In genomic region chr1:178218305-178218704, GRCm38 (mm10) we compare ENCODE assay signal across 25 mouse cellular contexts. TPM values are rescaled to one million over a fixed set of nuclear protein-coding genes. Genes with fewer than 3 reads are reported as not detected.
DNase-seq lines count a peak whose midpoint lies in the region; ATAC-seq and TF ChIP-seq lines count a peak whose summit lies in the region.
"Had no signal": no experiment of that assay in that cellular context is flagged by ENCODE, and none has a peak within 500 bp of the region (broad histone marks: within the 10 kb centered on the region; RNA-seq: fewer than 3 reads in every experiment).

No protein-coding gene starts in this region.

- ATAC-seq in heart, embryonic 16.5 days (replicated peaks; ENCODE audit: extremely low read depth, insufficient read depth, low FRiP score) = no peak
- ATAC-seq: hindbrain, postnatal 0 days; intestine, postnatal 0 days; midbrain, embryonic 15.5 days had no signal

- no peak overlapping the region for H3K4me3 ChIP-seq in heart, embryonic 16.5 days (ENCODE audit: low read length)
- no peak overlapping the region for H3K4me3 ChIP-seq in embryonic fibroblast, embryonic 13.5 days (ENCODE audit: insufficient read depth, low read length)
- H3K4me3 ChIP-seq: forebrain, embryonic 12.5 days; hindbrain, embryonic 10.5 days; limb, embryonic 13.5 days; liver, embryonic 13.5 days; megakaryocyte, embryonic 14.5 days; midbrain, embryonic 15.5 days; neural tube, embryonic 15.5 days had no signal

- no peak overlapping the region for H3K4me2 ChIP-seq in heart, embryonic 16.5 days (ENCODE audit: low read depth, low read length)
- H3K4me2 ChIP-seq: forebrain, embryonic 12.5 days; limb, embryonic 13.5 days; liver, embryonic 13.5 days; midbrain, embryonic 15.5 days; neural tube, embryonic 15.5 days had no signal

- no peak overlapping the region for H3K9ac ChIP-seq in heart, embryonic 16.5 days (ENCODE audit: low read length)
- H3K9ac ChIP-seq: forebrain, embryonic 12.5 days; limb, embryonic 13.5 days; liver, embryonic 13.5 days; midbrain, embryonic 15.5 days; neural tube, embryonic 15.5 days had no signal

- H3K27ac ChIP-seq in heart, embryonic 16.5 days (ENCODE audit: low read length) = peak overlapping the region; percentile 57; the same call in 1 of the 2 replicates
- H3K27ac ChIP-seq in embryonic fibroblast, embryonic 13.5 days (ENCODE audit: insufficient read depth, low read length) = peak overlapping the region; percentile 93
- H3K27ac ChIP-seq: forebrain, embryonic 12.5 days; hindbrain, embryonic 10.5 days; hindbrain, postnatal 0 days; limb, embryonic 13.5 days; liver, embryonic 13.5 days; midbrain, embryonic 15.5 days; neural tube, embryonic 15.5 days had no signal

- no peaks in the 10 kb centered on the region for H3K27me3 ChIP-seq in heart, embryonic 16.5 days (ENCODE audit: control insufficient read depth, insufficient read depth, low read length)
- H3K27me3 ChIP-seq: forebrain, embryonic 12.5 days; limb, embryonic 13.5 days; liver, embryonic 13.5 days; megakaryocyte, embryonic 14.5 days; midbrain, embryonic 15.5 days; neural tube, embryonic 15.5 days had no signal

- peak; percentile 28 for DNase-seq in heart, adult 11 months
- no peak for DNase-seq in heart, adult 9 months (ENCODE audit: low spot score in 2 of 2)
- no peak for DNase-seq in heart, postnatal 4 days
- peak; percentile 81 for DNase-seq in 3T3-L1 (ENCODE audit: low read depth, low spot score)
- DNase-seq in kidney, adult 9 months = no peak
- DNase-seq in T-cell, adult 2 months (ENCODE audit: low spot score) = no peak
- DNase-seq: adrenal gland, postnatal 25 days; cerebellum, adult 11 months; cerebellum, postnatal 10 days; gastrocnemius, postnatal 14 days; layer of hippocampus, postnatal 36 days; liver, embryonic 13.5 days; lung, postnatal 10 days; thymus, adult 18-20 months; thymus, postnatal 4 days had no signal

- no peaks in the 10 kb centered on the region for H3K36me3 ChIP-seq in heart, embryonic 16.5 days (ENCODE audit: control insufficient read depth, insufficient read depth)
- H3K36me3 ChIP-seq: forebrain, embryonic 12.5 days; limb, embryonic 13.5 days; liver, embryonic 13.5 days; midbrain, embryonic 15.5 days; neural tube, embryonic 15.5 days had no signal

- TF ChIP-seq CTCF in embryonic fibroblast, embryonic 13.5 days (IDR thresholded peaks at IDR 0.05; ENCODE audit: borderline replicate concordance, insufficient read depth, low read length) = no peak

- no peaks in the 10 kb centered on the region for H3K9me3 ChIP-seq in heart, embryonic 16.5 days (replicated peaks; ENCODE audit: control insufficient read depth, low read length)
- H3K9me3 ChIP-seq: forebrain, embryonic 12.5 days; hindbrain, embryonic 10.5 days; limb, embryonic 13.5 days; liver, embryonic 13.5 days; midbrain, embryonic 15.5 days had no signal

- H3K4me1 ChIP-seq in heart, embryonic 16.5 days (ENCODE audit: control insufficient read depth, insufficient read depth, low read length) = peaks cover 6% of the 10 kb centered on the region; the same call in 1 of the 2 replicates
- peaks cover 6% of the 10 kb centered on the region for H3K4me1 ChIP-seq in embryonic fibroblast, embryonic 13.5 days (ENCODE audit: control insufficient read depth, insufficient read depth, low read length)
- H3K4me1 ChIP-seq: forebrain, embryonic 12.5 days; hindbrain, embryonic 10.5 days; limb, embryonic 13.5 days; midbrain, embryonic 15.5 days; neural tube, embryonic 15.5 days had no signal

- no peak for TF ChIP-seq POLR2A in embryonic fibroblast, embryonic 13.5 days (IDR thresholded peaks at IDR 0.05; ENCODE audit: low read depth, low read length)

RNA-seq across cellular contexts. Expression of gene Desi2, which starts 31.1 kb away (rescaled TPM):
- 20.6 and 21.2 TPM in 2 replicates for polyA plus RNA-seq in heart, embryonic 16.5 days (2015; fragmentation: Nextera tagmentation; extraction: Ambion mirVana)
- 10 to 100 TPM; 26.8 to 26.9 TPM for total RNA-seq in heart, postnatal 4 days (2021)
- polyA plus RNA-seq in embryonic fibroblast, embryonic 13.5 days (2011; ENCODE audit: insufficient read length, low read depth, missing spikeins) = 47.1 and 54.9 TPM in 2 replicates

Comparison
In these comparisons a context has a peak if more than half of its experiments do, and no peak if none do; other contexts are left out.
1. DNase-seq: peak in heart, adult 11 months (single experiment) and 3T3-L1 (single experiment); none in heart, adult 9 months (0 of 2), heart, postnatal 4 days (single experiment), kidney, adult 9 months (single experiment) and T-cell, adult 2 months (single experiment).